Mouse (Mus musculus) limb, embryonic 14.5 days (tissue): ENCODE measurements around the gene Hlcs. TPM values are rescaled to one million over a fixed set of nuclear protein-coding genes. Genes with fewer than 3 reads are reported as not detected.

Source experiments
- ATAC-seq: fragments of 200-750 bp; cut with Nextera tagmentation; 2 replicates; pipeline ENCODE4 v1.8.0; 2017; ENCODE audit warnings: low read depth, moderate number of reproducible peaks, moderate TSS enrichment; ENCODE audit not compliant: low FRiP score
- DNase-seq: peaks from one replicate; pipeline ENCODE4 v3.0.0-alpha.2; 2015; ENCODE audit warnings: low spot score
- H3K27ac ChIP-seq: fragments of 300-500 bp; sonication (generic); replicated peaks from 2 replicates; pipeline ENCODE4 v1.5.1; 2014; ENCODE audit warnings: low read depth, mild to moderate bottlenecking, low read length, moderate library complexity, mixed read lengths
- H3K27me3 ChIP-seq: fragments of 300-500 bp; sonication (generic); 2 replicates; pipeline ENCODE4 v1.6.1; 2014; ENCODE audit warnings: low read length, mixed read lengths; ENCODE audit not compliant: control insufficient read depth, insufficient read depth
- H3K36me3 ChIP-seq: fragments of 300-500 bp; sonication (generic); 2 replicates; pipeline ENCODE4 v1.6.1; 2014; ENCODE audit warnings: mild to moderate bottlenecking, low read length, moderate library complexity, mixed read lengths; ENCODE audit not compliant: control insufficient read depth, insufficient read depth
- H3K4me1 ChIP-seq: fragments of 300-500 bp; sonication (generic); 2 replicates; pipeline ENCODE4 v1.6.1; 2014; ENCODE audit warnings: antibody characterized with exemption, low read length, mixed read lengths; ENCODE audit not compliant: control insufficient read depth, insufficient read depth
- H3K4me2 ChIP-seq: fragments of 300-500 bp; sonication (generic); replicated peaks from 2 replicates; pipeline ENCODE4 v1.6.1; 2014; ENCODE audit warnings: low read depth, mild to moderate bottlenecking, low read length, moderate library complexity; ENCODE audit not compliant: severe bottlenecking
- H3K4me3 ChIP-seq: fragments of 300-500 bp; sonication (generic); replicated peaks from 2 replicates; pipeline ENCODE4 v1.5.1; 2014; ENCODE audit warnings: low read length
- H3K9ac ChIP-seq: fragments of 300-500 bp; sonication (generic); 2 replicates; pipeline ENCODE4 v1.6.1; 2014; ENCODE audit warnings: mild to moderate bottlenecking, low read depth, low read length, moderate library complexity; ENCODE audit not compliant: severe bottlenecking
- H3K9me3 ChIP-seq: fragments of 300-500 bp; sonication (generic); 2 replicates; pipeline ENCODE4 v1.6.1; 2016; ENCODE audit warnings: low read length; ENCODE audit not compliant: control insufficient read depth
- POLR2A ChIP-seq: fragments of 200-500 bp; IDR thresholded peaks from 2 replicates; pipeline ENCODE4 v1.8.0; 2012; ENCODE audit warnings: inconsistent platforms, mild to moderate bottlenecking, moderate library complexity, borderline replicate concordance; ENCODE audit not compliant: insufficient read depth, insufficient read length; ENCODE audit errors: extremely low read depth
- WGBS: fragments of 180-500 bp; shearing (Covaris S2); extraction: QIAGEN DNeasy Blood & Tissue Kit; methylation state at CpG from one replicate; pipeline ENCODE4 v1.1.7; 2014; 5-methylcytosine and 5-hydroxymethylcytosine counted together
- polyA plus RNA-seq, 2 experiments: library from polyadenylated mRNA; depleted of rRNA in 1 of 2; stranded (reverse) in 1 of 2; unstranded in 1 of 2; fragments of >200 nt; fragmentation: Nextera tagmentation in 1 of 2; extraction: Ambion mirVana in 1 of 2; gene quantifications; 2 replicates each; pipeline versions ENCODE4 v1.2.1 to v1.2.3; 2012 to 2014

Hlcs gene
- polyA plus RNA-seq, 2 experiments: 6.3 to 7.1 TPM

- Histone ChIP-seq H3K9me3 (no peaks in the 10 kb centered on the region), H3K4me3 (no peak overlapping the region), H3K9ac (no peak overlapping the region), H3K4me1 (0 out of 2 replicates have a peak, but pooled peaks cover 5% of the 10 kb centered on the region), H3K4me2 (no peak overlapping the region), H3K27ac (no peak overlapping the region), H3K27me3 (peaks cover 66% of the 10 kb centered on the region), H3K36me3 (no peaks in the 10 kb centered on the region)
- no peak for DNase-seq
- 3% methylated on average over 14 of the region's 14 CpGs for WGBS
- ATAC-seq: no peak
- TF ChIP-seq POLR2A: no peak
These were observed 216.9 kb downstream of the Hlcs start for GRCm38 (mm10) chr16:94096479-94096878.

GRCm38 (mm10) chr16:94095109-94095822 lies 218.1 kb downstream of the Hlcs start:
- Histone ChIP-seq H3K9ac (no peak overlapping the region), H3K36me3 (no peaks in the 10 kb centered on the region), H3K4me3 (0 out of 2 replicates have a peak overlapping the region, but pooled peaks have one; percentile 4), H3K27ac (no peak overlapping the region), H3K4me1 (0 out of 2 replicates have a peak, but pooled peaks cover 5% of the 10 kb centered on the region), H3K27me3 (peaks cover 78% of the 10 kb centered on the region), H3K9me3 (no peaks in the 10 kb centered on the region), H3K4me2 (peak overlapping the region; percentile 13; the same call in 1 of the 2 replicates)
- ATAC-seq (no peak), DNase-seq (no peak)
- TF ChIP-seq POLR2A: no peak
- 2% methylated on average over 26 of the region's 26 CpGs for WGBS

- Histone ChIP-seq H3K4me1 (0 out of 2 replicates have a peak, but pooled peaks cover 5% of the 10 kb centered on the region), H3K27ac (no peak overlapping the region), H3K4me2 (peak overlapping the region; percentile 13; the same call in 1 of the 2 replicates), H3K9ac (no peak overlapping the region), H3K27me3 (peaks cover 82% of the 10 kb centered on the region), H3K9me3 (no peaks in the 10 kb centered on the region), H3K36me3 (no peaks in the 10 kb centered on the region), H3K4me3 (0 out of 2 replicates have a peak overlapping the region, but pooled peaks have one; percentile 1)
- no peak for DNase-seq
- TF ChIP-seq POLR2A: no peak
- 2% methylated on average over 48 of the region's 48 CpGs for WGBS
- ATAC-seq: no peak
These were observed 218.9 kb downstream of the Hlcs start for GRCm38 (mm10) chr16:94094251-94095108.

- Histone ChIP-seq H3K4me2 (no peak overlapping the region), H3K27ac (no peak overlapping the region), H3K36me3 (no peaks in the 10 kb centered on the region), H3K4me3 (no peak overlapping the region), H3K4me1 (0 out of 2 replicates have a peak, but pooled peaks cover 5% of the 10 kb centered on the region), H3K9me3 (no peaks in the 10 kb centered on the region), H3K9ac (no peak overlapping the region), H3K27me3 (peaks cover 91% of the 10 kb centered on the region)
- ATAC-seq (no peak), DNase-seq (no peak)
- WGBS: 2% methylated on average over 24 of the region's 24 CpGs
- no peak for TF ChIP-seq POLR2A
These were observed 220.1 kb downstream of the Hlcs start for GRCm38 (mm10) chr16:94093151-94093863.
